Mouse (Mus musculus) limb, embryonic 14.5 days (tissue): Measurements from ENCODE around the gene Galns. TPM values are rescaled to one million over a fixed set of nuclear protein-coding genes. Genes with fewer than 3 reads are reported as not detected.

Experiments used
- ATAC-seq: fragments of 200-750 bp; cut with Nextera tagmentation; 2 replicates; pipeline ENCODE4 v1.8.0; 2017; ENCODE audit warnings: low read depth, moderate number of reproducible peaks, moderate TSS enrichment; ENCODE audit not compliant: low FRiP score
- DNase-seq: peaks from one replicate; pipeline ENCODE4 v3.0.0-alpha.2; 2015; ENCODE audit warnings: low spot score
- H3K27ac ChIP-seq: fragments of 300-500 bp; sonication (generic); replicated peaks from 2 replicates; pipeline ENCODE4 v1.5.1; 2014; ENCODE audit warnings: low read depth, mild to moderate bottlenecking, low read length, moderate library complexity, mixed read lengths
- H3K27me3 ChIP-seq: fragments of 300-500 bp; sonication (generic); 2 replicates; pipeline ENCODE4 v1.6.1; 2014; ENCODE audit warnings: low read length, mixed read lengths; ENCODE audit not compliant: control insufficient read depth, insufficient read depth
- H3K36me3 ChIP-seq: fragments of 300-500 bp; sonication (generic); 2 replicates; pipeline ENCODE4 v1.6.1; 2014; ENCODE audit warnings: mild to moderate bottlenecking, low read length, moderate library complexity, mixed read lengths; ENCODE audit not compliant: control insufficient read depth, insufficient read depth
- H3K4me1 ChIP-seq: fragments of 300-500 bp; sonication (generic); 2 replicates; pipeline ENCODE4 v1.6.1; 2014; ENCODE audit warnings: antibody characterized with exemption, low read length, mixed read lengths; ENCODE audit not compliant: control insufficient read depth, insufficient read depth
- H3K4me2 ChIP-seq: fragments of 300-500 bp; sonication (generic); replicated peaks from 2 replicates; pipeline ENCODE4 v1.6.1; 2014; ENCODE audit warnings: low read depth, mild to moderate bottlenecking, low read length, moderate library complexity; ENCODE audit not compliant: severe bottlenecking
- H3K4me3 ChIP-seq: fragments of 300-500 bp; sonication (generic); replicated peaks from 2 replicates; pipeline ENCODE4 v1.5.1; 2014; ENCODE audit warnings: low read length
- H3K9ac ChIP-seq: fragments of 300-500 bp; sonication (generic); 2 replicates; pipeline ENCODE4 v1.6.1; 2014; ENCODE audit warnings: mild to moderate bottlenecking, low read depth, low read length, moderate library complexity; ENCODE audit not compliant: severe bottlenecking
- H3K9me3 ChIP-seq: fragments of 300-500 bp; sonication (generic); 2 replicates; pipeline ENCODE4 v1.6.1; 2016; ENCODE audit warnings: low read length; ENCODE audit not compliant: control insufficient read depth
- POLR2A ChIP-seq: fragments of 200-500 bp; IDR thresholded peaks from 2 replicates; pipeline ENCODE4 v1.8.0; 2012; ENCODE audit warnings: inconsistent platforms, mild to moderate bottlenecking, moderate library complexity, borderline replicate concordance; ENCODE audit not compliant: insufficient read depth, insufficient read length; ENCODE audit errors: extremely low read depth
- WGBS: fragments of 180-500 bp; shearing (Covaris S2); extraction: QIAGEN DNeasy Blood & Tissue Kit; methylation state at CpG from one replicate; pipeline ENCODE4 v1.1.7; 2014; 5-methylcytosine and 5-hydroxymethylcytosine counted together
- polyA plus RNA-seq, 2 experiments: library from polyadenylated mRNA; depleted of rRNA in 1 of 2; stranded (reverse) in 1 of 2; unstranded in 1 of 2; fragments of >200 nt; fragmentation: Nextera tagmentation in 1 of 2; extraction: Ambion mirVana in 1 of 2; gene quantifications; 2 replicates each; pipeline versions ENCODE4 v1.2.1 to v1.2.3; 2012 to 2014

The Galns gene
- polyA plus RNA-seq, 2 experiments, result 12.7 to 14.7 TPM

DNA sequence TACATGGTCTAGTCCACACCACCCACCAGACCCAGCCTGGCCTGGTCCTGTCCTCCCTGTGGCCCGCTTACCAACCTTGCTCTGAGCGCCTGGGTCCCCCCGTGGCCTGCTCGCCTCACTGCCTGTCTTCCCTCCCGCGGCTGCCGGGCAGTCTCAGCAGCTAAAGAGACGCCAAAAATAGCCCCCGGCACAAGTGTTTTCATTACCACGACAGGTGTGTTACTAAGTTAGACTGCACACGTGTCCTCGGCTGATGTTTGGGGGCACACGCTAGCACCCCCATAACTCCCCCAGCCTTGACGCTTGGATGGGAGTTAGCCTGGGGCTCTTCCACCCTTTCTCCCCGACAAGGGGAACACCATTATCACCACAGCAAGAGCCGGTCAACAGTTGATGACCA, 35.1 kb upstream of the Galns start:
- Histone ChIP-seq H3K9ac (no peak overlapping the region), H3K27ac (no peak overlapping the region), H3K27me3 (no peaks in the 10 kb centered on the region), H3K4me2 (no peak overlapping the region), H3K4me3 (no peak overlapping the region), H3K36me3 (peaks cover 5% of the 10 kb centered on the region; the same call in 1 of the 2 replicates), H3K4me1 (peaks cover 6% of the 10 kb centered on the region), H3K9me3 (no peaks in the 10 kb centered on the region)
- ATAC-seq (0 out of 2 replicates have a peak, but pooled peaks have one; percentile 13), DNase-seq (no peak)
- WGBS, result 77% methylated on average over 16 of the region's 16 CpGs
- TF ChIP-seq POLR2A, result no peak

DNA sequence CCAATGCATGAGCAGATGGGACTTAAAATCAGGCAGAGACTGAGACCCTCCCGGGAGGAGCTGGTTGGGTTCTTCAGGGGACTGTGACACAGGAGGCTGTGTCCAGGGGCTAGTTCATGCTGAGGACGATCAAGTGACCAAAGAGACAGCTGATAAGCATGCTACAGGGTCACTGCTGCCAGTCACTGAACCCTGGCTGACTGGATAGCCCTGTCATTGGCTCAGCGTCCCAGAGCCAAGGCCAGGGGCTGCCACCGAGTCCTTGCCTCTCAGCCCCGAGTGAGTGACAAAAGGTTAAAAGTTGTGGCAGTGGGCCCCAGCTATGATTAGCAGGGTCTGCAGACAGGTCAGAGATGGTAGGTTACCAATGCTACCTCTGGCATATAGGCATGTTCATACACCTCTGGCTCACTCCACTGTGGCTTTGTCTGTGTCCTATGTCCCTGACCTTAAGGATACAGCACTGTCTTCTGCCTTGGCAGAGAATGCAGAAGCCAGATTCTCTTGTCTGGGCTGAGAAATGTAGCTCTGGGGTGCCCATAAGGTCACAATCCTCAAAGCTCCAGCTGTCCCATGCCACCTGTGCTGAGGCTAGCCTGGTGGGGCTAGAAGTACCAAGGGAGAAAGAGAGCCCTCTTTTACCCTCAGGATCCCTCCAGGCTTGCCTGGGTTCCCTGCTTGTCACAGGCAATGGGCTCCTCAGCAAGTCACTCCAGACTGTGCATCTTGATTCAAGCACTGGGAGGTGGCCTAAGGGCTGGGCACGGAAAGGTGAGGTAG, 33.1 kb upstream of the Galns start:
- no peak for ATAC-seq
- DNase-seq, result no peak
- TF ChIP-seq POLR2A, result no peak
- Histone ChIP-seq H3K9ac (no peak overlapping the region), H3K27ac (no peak overlapping the region), H3K27me3 (no peaks in the 10 kb centered on the region), H3K4me1 (peaks cover 19% of the 10 kb centered on the region), H3K4me2 (no peak overlapping the region), H3K36me3 (peaks cover 5% of the 10 kb centered on the region; the same call in 1 of the 2 replicates), H3K4me3 (no peak overlapping the region), H3K9me3 (no peaks in the 10 kb centered on the region)
- WGBS, result 75% methylated on average over 6 of the region's 6 CpGs

DNA sequence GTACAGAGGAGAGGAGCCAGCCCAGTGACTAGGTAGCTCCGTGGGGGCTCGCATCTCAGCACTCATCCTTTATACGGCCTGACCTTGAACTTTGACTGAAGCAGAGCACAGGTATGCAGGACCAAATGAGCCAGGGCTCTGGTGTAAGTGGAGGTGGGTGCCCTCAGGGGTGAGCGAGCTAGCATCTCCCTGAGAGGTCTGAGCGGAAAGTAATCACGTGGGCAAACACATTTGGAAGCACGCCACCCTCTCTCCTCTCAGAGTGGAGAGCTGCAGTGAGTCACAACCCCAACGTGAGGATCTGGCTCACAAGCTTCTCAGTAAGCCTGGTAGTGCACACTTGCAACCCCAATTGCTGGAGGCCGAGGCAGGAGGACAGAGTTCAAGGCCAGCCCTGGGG, 30.8 kb upstream of the Galns start:
- H3K4me2 ChIP-seq, result no peak overlapping the region
- H3K36me3 ChIP-seq, result peaks cover 5% of the 10 kb centered on the region; the same call in 1 of the 2 replicates
- no peaks in the 10 kb centered on the region for H3K9me3 ChIP-seq
- H3K27me3 ChIP-seq, result no peaks in the 10 kb centered on the region
- ATAC-seq (no peak), DNase-seq (no peak)
- peaks cover 19% of the 10 kb centered on the region; the same call in 1 of the 2 replicates for H3K4me1 ChIP-seq
- no peak for TF ChIP-seq POLR2A
- WGBS, result 66% methylated on average over 9 of the region's 9 CpGs
- H3K4me3 ChIP-seq, result no peak overlapping the region
- no peak overlapping the region for H3K9ac ChIP-seq
- H3K27ac ChIP-seq, result no peak overlapping the region

DNA sequence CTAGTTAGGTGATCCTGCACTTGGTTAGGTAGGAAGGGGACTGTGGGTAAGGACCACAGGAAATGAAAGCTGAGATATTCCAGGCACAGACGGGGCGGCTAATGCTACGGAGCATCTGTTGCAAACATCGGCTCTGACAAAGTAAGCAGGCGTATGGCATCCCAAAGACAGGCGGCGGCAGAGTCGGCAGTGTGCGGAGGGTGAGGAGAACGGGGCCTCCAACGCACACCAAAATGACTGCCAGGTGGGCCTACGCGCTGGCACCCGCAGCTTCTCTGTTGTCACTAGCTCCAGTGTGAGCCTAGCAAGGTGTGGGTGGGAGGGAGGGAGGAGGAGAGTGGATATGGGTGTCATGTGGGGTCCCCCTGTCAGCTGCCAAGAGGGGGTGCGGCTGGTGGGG, 30.1 kb upstream of the Galns start:
- Histone ChIP-seq H3K4me1 (peaks cover 21% of the 10 kb centered on the region; the same call in 1 of the 2 replicates), H3K4me3 (no peak overlapping the region), H3K9ac (no peak overlapping the region), H3K27me3 (no peaks in the 10 kb centered on the region), H3K27ac (no peak overlapping the region), H3K36me3 (peaks cover 5% of the 10 kb centered on the region; the same call in 1 of the 2 replicates), H3K9me3 (no peaks in the 10 kb centered on the region), H3K4me2 (no peak overlapping the region)
- TF ChIP-seq POLR2A, result no peak
- ATAC-seq (no peak), DNase-seq (no peak)
- WGBS, result 57% methylated on average over 11 of the region's 15 CpGs

DNA sequence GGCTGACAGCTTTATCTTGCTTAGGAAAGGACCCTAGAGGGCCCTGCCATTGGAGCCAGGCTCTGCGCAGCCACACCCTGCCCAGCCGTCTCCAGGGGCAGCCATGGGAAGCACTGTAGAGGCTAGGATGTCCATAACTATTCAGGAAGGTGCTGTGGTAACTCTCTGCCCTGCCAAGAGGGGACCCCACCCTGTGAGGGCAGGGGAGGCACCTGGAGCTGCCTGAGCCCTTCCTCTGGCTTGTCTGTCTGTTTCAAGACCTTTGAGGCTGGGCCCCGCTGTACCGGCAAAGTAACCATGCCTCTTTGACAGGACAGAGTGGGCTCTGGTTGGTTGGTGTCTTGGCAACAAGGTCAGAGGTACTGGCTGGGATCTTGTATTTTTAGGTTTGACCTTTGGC, 29.6 kb upstream of the Galns start:
- DNase-seq (no peak), ATAC-seq (no peak)
- Histone ChIP-seq H3K4me1 (peaks cover 23% of the 10 kb centered on the region; the same call in 1 of the 2 replicates), H3K9me3 (no peaks in the 10 kb centered on the region), H3K27me3 (no peaks in the 10 kb centered on the region), H3K36me3 (peaks cover 4% of the 10 kb centered on the region; the same call in 1 of the 2 replicates), H3K27ac (no peak overlapping the region), H3K9ac (no peak overlapping the region), H3K4me3 (no peak overlapping the region), H3K4me2 (no peak overlapping the region)
- TF ChIP-seq POLR2A, result no peak
- 79% methylated on average over 4 of the region's 4 CpGs for WGBS
